Mouse (Mus musculus) hindbrain, embryonic 15.5 days (tissue): Measurements from ENCODE around the gene Gramd1a. TPM values are rescaled to one million over a fixed set of nuclear protein-coding genes. Genes with fewer than 3 reads are reported as not detected.

Experiments
- ATAC-seq: fragments of 200-750 bp; cut with Nextera tagmentation; 2 replicates; pipeline ENCODE4 v1.8.0; 2017; ENCODE audit warnings: low read depth, moderate number of reproducible peaks, moderate TSS enrichment; ENCODE audit not compliant: low FRiP score
- H3K27ac ChIP-seq: fragments of 300-500 bp; sonication (generic); replicated peaks from 2 replicates; pipeline ENCODE4 v1.5.1; 2015; ENCODE audit warnings: mild to moderate bottlenecking, inconsistent platforms
- H3K27me3 ChIP-seq: fragments of 300-500 bp; sonication (generic); 2 replicates; pipeline ENCODE4 v1.6.1; 2015; ENCODE audit warnings: control low read depth, inconsistent platforms
- H3K36me3 ChIP-seq: fragments of 300-500 bp; sonication (generic); 2 replicates; pipeline ENCODE4 v1.6.1; 2015; ENCODE audit warnings: control low read depth, inconsistent platforms
- H3K4me1 ChIP-seq: fragments of 300-500 bp; sonication (generic); replicated peaks from 2 replicates; pipeline ENCODE4 v1.6.1; 2015; ENCODE audit warnings: control low read depth, inconsistent platforms
- H3K4me2 ChIP-seq: fragments of 300-500 bp; sonication (generic); 2 replicates; pipeline ENCODE4 v1.6.1; 2015; ENCODE audit warnings: moderate library complexity, mild to moderate bottlenecking, inconsistent platforms
- H3K4me3 ChIP-seq: fragments of 300-500 bp; sonication (generic); 2 replicates; pipeline ENCODE4 v1.5.1; 2015; ENCODE audit warnings: mild to moderate bottlenecking, inconsistent platforms
- H3K9ac ChIP-seq: fragments of 300-500 bp; sonication (generic); 2 replicates; pipeline ENCODE4 v1.6.1; 2015; ENCODE audit warnings: inconsistent platforms
- H3K9me3 ChIP-seq: fragments of 300-500 bp; sonication (generic); 2 replicates; pipeline ENCODE4 v1.6.1; 2016; ENCODE audit warnings: control low read depth, inconsistent platforms
- WGBS: fragments of 180-500 bp; shearing (Covaris S2); methylation state at CpG from one replicate; pipeline ENCODE4 v1.1.7; 2015; 5-methylcytosine and 5-hydroxymethylcytosine counted together
- polyA plus RNA-seq: library from polyadenylated mRNA; unstranded; fragments of >200 nt; fragmentation: Nextera tagmentation; extraction: Ambion mirVana; gene quantifications from 2 replicates; pipeline ENCODE4 v1.2.1, GENCODE M21; 2015

Gene Gramd1a
- polyA plus RNA-seq, 1 experiment from 2014 or later: 233 TPM

- H3K9ac ChIP-seq: peak overlapping the region; percentile 91
- H3K9me3 ChIP-seq: no peaks in the 10 kb centered on the region
- under 1% methylated on average over 20 of the region's 20 CpGs for WGBS
- peaks cover 41% of the 10 kb centered on the region for H3K4me1 ChIP-seq
- H3K4me2 ChIP-seq: peak overlapping the region; percentile 78
- ATAC-seq: peak; percentile 9
- H3K4me3 ChIP-seq: peak overlapping the region; percentile 59
- peak overlapping the region; percentile 93 for H3K27ac ChIP-seq
- no peaks in the 10 kb centered on the region; the same call in 1 of the 2 replicates for H3K36me3 ChIP-seq
- no peaks in the 10 kb centered on the region for H3K27me3 ChIP-seq
Measured at GRCm38 (mm10) chr7:31149751-31150565, 5.7 kb downstream of the Gramd1a start.

GRCm38 (mm10) chr7:31149271-31149670, 6.4 kb downstream of the Gramd1a start:
- H3K27me3 ChIP-seq: no peaks in the 10 kb centered on the region
- H3K4me3 ChIP-seq: peak overlapping the region; percentile 59
- H3K4me2 ChIP-seq: peak overlapping the region; percentile 78
- no peaks in the 10 kb centered on the region for H3K9me3 ChIP-seq
- H3K4me1 ChIP-seq: peaks cover 41% of the 10 kb centered on the region
- peak; percentile 3; the same call in 1 of the 2 replicates for ATAC-seq
- peak overlapping the region; percentile 91 for H3K9ac ChIP-seq
- no peaks in the 10 kb centered on the region; the same call in 1 of the 2 replicates for H3K36me3 ChIP-seq
- H3K27ac ChIP-seq: peak overlapping the region; percentile 93
- 23% methylated on average over 9 of the region's 9 CpGs for whole genome bisulfite sequencing

GRCm38 (mm10) chr7:31148756-31149155, 6.9 kb downstream of the Gramd1a start:
- peak overlapping the region; percentile 93 for H3K27ac ChIP-seq
- ATAC-seq: peak; percentile 17
- peak overlapping the region; percentile 59 for H3K4me3 ChIP-seq
- peak overlapping the region; percentile 91 for H3K9ac ChIP-seq
- no peaks in the 10 kb centered on the region for H3K27me3 ChIP-seq
- no peaks in the 10 kb centered on the region for H3K9me3 ChIP-seq
- H3K4me2 ChIP-seq: peak overlapping the region; percentile 78
- no peaks in the 10 kb centered on the region; the same call in 1 of the 2 replicates for H3K36me3 ChIP-seq
- peaks cover 41% of the 10 kb centered on the region for H3K4me1 ChIP-seq
- WGBS: 6% methylated on average over 9 of the region's 9 CpGs

- Histone ChIP-seq H3K4me3 (peak overlapping the region; percentile 59), H3K4me1 (peaks cover 41% of the 10 kb centered on the region), H3K36me3 (peaks cover 5% of the 10 kb centered on the region), H3K27ac (peak overlapping the region; percentile 93), H3K27me3 (no peaks in the 10 kb centered on the region), H3K9ac (peak overlapping the region; percentile 91), H3K4me2 (peak overlapping the region; percentile 78), H3K9me3 (no peaks in the 10 kb centered on the region)
- WGBS: 58% methylated on average over 3 of the region's 3 CpGs
- ATAC-seq: no peak
Measured at GRCm38 (mm10) chr7:31148086-31148485, 7.6 kb downstream of the Gramd1a start.

GRCm38 (mm10) chr7:31145596-31146160, 10.0 kb downstream of the Gramd1a start:
- Histone ChIP-seq H3K27me3 (no peaks in the 10 kb centered on the region), H3K27ac (no peak overlapping the region), H3K9me3 (no peaks in the 10 kb centered on the region), H3K4me3 (no peak overlapping the region), H3K4me2 (no peak overlapping the region), H3K9ac (no peak overlapping the region), H3K4me1 (peaks cover 32% of the 10 kb centered on the region), H3K36me3 (peaks cover 29% of the 10 kb centered on the region)
- no peak for ATAC-seq
- 83% methylated on average over 12 of the region's 12 CpGs for WGBS

- Histone ChIP-seq H3K27ac (no peak overlapping the region), H3K36me3 (peaks cover 37% of the 10 kb centered on the region), H3K9ac (no peak overlapping the region), H3K27me3 (no peaks in the 10 kb centered on the region), H3K4me3 (no peak overlapping the region), H3K9me3 (no peaks in the 10 kb centered on the region), H3K4me1 (peaks cover 32% of the 10 kb centered on the region), H3K4me2 (no peak overlapping the region)
- ATAC-seq: no peak
- WGBS: 97% methylated on average over 16 of the region's 16 CpGs
Measured at GRCm38 (mm10) chr7:31144886-31145285, 10.8 kb downstream of the Gramd1a start.

GRCm38 (mm10) chr7:31140941-31141340, 14.8 kb downstream of the Gramd1a start:
- H3K9me3 ChIP-seq: no peaks in the 10 kb centered on the region
- 97% methylated on average over 10 of the region's 10 CpGs for WGBS
- no peak overlapping the region for H3K4me3 ChIP-seq
- H3K27me3 ChIP-seq: no peaks in the 10 kb centered on the region
- H3K4me2 ChIP-seq: no peak overlapping the region
- no peak overlapping the region for H3K27ac ChIP-seq
- no peaks in the 10 kb centered on the region for H3K4me1 ChIP-seq
- H3K36me3 ChIP-seq: peaks cover 76% of the 10 kb centered on the region
- no peak overlapping the region for H3K9ac ChIP-seq
- no peak for ATAC-seq

- no peak overlapping the region for H3K9ac ChIP-seq
- H3K36me3 ChIP-seq: peaks cover 82% of the 10 kb centered on the region
- no peaks in the 10 kb centered on the region for H3K27me3 ChIP-seq
- H3K27ac ChIP-seq: no peak overlapping the region
- H3K4me2 ChIP-seq: no peak overlapping the region
- 88% methylated on average over 4 of the region's 4 CpGs for WGBS
- no peaks in the 10 kb centered on the region for H3K4me1 ChIP-seq
- no peak overlapping the region for H3K4me3 ChIP-seq
- no peaks in the 10 kb centered on the region for H3K9me3 ChIP-seq
- no peak for ATAC-seq
Measured at GRCm38 (mm10) chr7:31140302-31140701, 15.4 kb downstream of the Gramd1a start.

GRCm38 (mm10) chr7:31139765-31140164, 15.9 kb downstream of the Gramd1a start:
- Histone ChIP-seq H3K27ac (no peak overlapping the region), H3K4me3 (no peak overlapping the region), H3K9me3 (no peaks in the 10 kb centered on the region), H3K27me3 (no peaks in the 10 kb centered on the region), H3K9ac (no peak overlapping the region), H3K4me1 (no peaks in the 10 kb centered on the region), H3K36me3 (peaks cover 88% of the 10 kb centered on the region), H3K4me2 (no peak overlapping the region)
- ATAC-seq: peak; percentile 16; the same call in 1 of the 2 replicates
- 74% methylated on average over 5 of the region's 5 CpGs for WGBS

- Histone ChIP-seq H3K4me3 (no peak overlapping the region), H3K9ac (no peak overlapping the region), H3K4me2 (no peak overlapping the region), H3K27ac (no peak overlapping the region), H3K9me3 (no peaks in the 10 kb centered on the region), H3K4me1 (no peaks in the 10 kb centered on the region), H3K27me3 (no peaks in the 10 kb centered on the region), H3K36me3 (peaks cover 100% of the 10 kb centered on the region)
- ATAC-seq: no peak
- 96% methylated on average over 10 of the region's 10 CpGs for WGBS
Measured at GRCm38 (mm10) chr7:31135717-31136116, 20.0 kb downstream of the Gramd1a start.

- Histone ChIP-seq H3K27me3 (no peaks in the 10 kb centered on the region), H3K4me2 (no peak overlapping the region), H3K4me3 (no peak overlapping the region), H3K27ac (no peak overlapping the region), H3K9ac (no peak overlapping the region), H3K4me1 (peaks cover 7% of the 10 kb centered on the region), H3K36me3 (peaks cover 89% of the 10 kb centered on the region), H3K9me3 (no peaks in the 10 kb centered on the region)
- 92% methylated on average over 4 of the region's 4 CpGs for WGBS
- ATAC-seq: no peak
Measured at GRCm38 (mm10) chr7:31131866-31132265, 23.8 kb downstream of the Gramd1a start.

- Histone ChIP-seq H3K36me3 (peaks cover 79% of the 10 kb centered on the region), H3K9me3 (no peaks in the 10 kb centered on the region), H3K27me3 (no peaks in the 10 kb centered on the region), H3K4me1 (peaks cover 14% of the 10 kb centered on the region), H3K27ac (no peak overlapping the region), H3K9ac (no peak overlapping the region), H3K4me2 (no peak overlapping the region), H3K4me3 (no peak overlapping the region)
- WGBS: 43% methylated on average over 4 of the region's 4 CpGs
- no peak for ATAC-seq
Measured at GRCm38 (mm10) chr7:31130841-31131240, 24.9 kb downstream of the Gramd1a start.
